Mouse (Mus musculus) kidney, adult 2 months (tissue): ENCODE measurements around the gene U2af1l4. TPM values are rescaled to one million over a fixed set of nuclear protein-coding genes. Genes with fewer than 3 reads are reported as not detected.

Source experiments
- DNase-seq: peaks from one replicate; pipeline ENCODE4 v3.0.0; 2021
- H3K27ac ChIP-seq: fragments of 200-500 bp; 2 replicates; pipeline ENCODE4 v1.5.1; 2012; ENCODE audit warnings: low read depth, low read length, control low read depth, inconsistent platforms; ENCODE audit not compliant: insufficient read depth
- H3K27me3 ChIP-seq: fragments of 200-500 bp; replicated peaks from 2 replicates; pipeline ENCODE4 v1.6.1; 2012; ENCODE audit warnings: mild to moderate bottlenecking, moderate library complexity, low read length, inconsistent platforms; ENCODE audit not compliant: control insufficient read depth, insufficient read depth
- H3K36me3 ChIP-seq: fragments of 200-500 bp; 2 replicates; pipeline ENCODE4 v1.6.1; 2012; ENCODE audit warnings: mild to moderate bottlenecking, moderate library complexity, low read length, inconsistent platforms; ENCODE audit not compliant: control insufficient read depth, insufficient read depth
- H3K4me1 ChIP-seq: fragments of 200-500 bp; 2 replicates; pipeline ENCODE4 v1.6.1; 2011; ENCODE audit warnings: low read length; ENCODE audit not compliant: control insufficient read depth, insufficient read depth
- H3K4me3 ChIP-seq: fragments of 200-500 bp; 2 replicates; pipeline ENCODE4 v1.5.1; 2011; ENCODE audit warnings: mild to moderate bottlenecking, low read depth, low read length, control low read depth; ENCODE audit not compliant: insufficient read depth
- CTCF ChIP-seq: fragments of 200-500 bp; conservative IDR thresholded peaks from 2 replicates; pipeline ENCODE4 v1.5.1; 2011; ENCODE audit warnings: low read depth, mild to moderate bottlenecking, control low read depth, low read length, moderate library complexity, mixed read lengths; ENCODE audit not compliant: insufficient read depth, insufficient read length
- POLR2A ChIP-seq: fragments of 200-500 bp; IDR thresholded peaks from one replicate; pipeline ENCODE4 v1.6.1; 2011; ENCODE audit warnings: low read depth, low read length, control low read depth
- WGBS: fragments of 180-500 bp; shearing (Covaris S2); methylation state at CpG from one replicate; pipeline ENCODE4 v1.1.7; 2018; 5-methylcytosine and 5-hydroxymethylcytosine counted together
- polyA plus RNA-seq: library from polyadenylated mRNA; depleted of rRNA; stranded (reverse); fragments of >200 nt; gene quantifications from 2 replicates; pipeline ENCODE4 v1.2.3, GENCODE M21; 2012

Gene U2af1l4
- polyA plus RNA-seq, 1 experiment = 54.5 TPM

GRCm38 (mm10) chr7:30585170-30585569 is 22.1 kb downstream of the U2af1l4 start:
- DNase-seq = no peak
- 96% methylated on average over 7 of the region's 7 CpGs for WGBS
- Histone ChIP-seq H3K4me1 (peaks cover 8% of the 10 kb centered on the region; the same call in 1 of the 2 replicates), H3K27me3 (no peaks in the 10 kb centered on the region), H3K36me3 (no peaks in the 10 kb centered on the region; the same call in none of the 2 replicates), H3K27ac (no peak overlapping the region), H3K4me3 (no peak overlapping the region)
- TF ChIP-seq CTCF (no peak), POLR2A (no peak)

- Histone ChIP-seq H3K4me3 (no peak overlapping the region), H3K36me3 (no peaks in the 10 kb centered on the region; the same call in none of the 2 replicates), H3K4me1 (peaks cover 10% of the 10 kb centered on the region; the same call in 1 of the 2 replicates), H3K27ac (no peak overlapping the region), H3K27me3 (no peaks in the 10 kb centered on the region)
- 76% methylated on average over 28 of the region's 28 CpGs for WGBS
- DNase-seq = no peak
- TF ChIP-seq CTCF = no peak
- TF ChIP-seq POLR2A = no peak
Measured at GRCm38 (mm10) chr7:30586455-30587020, 23.4 kb downstream of the U2af1l4 start.

- 3% methylated on average over 67 of the region's 67 CpGs for whole genome bisulfite sequencing
- Histone ChIP-seq H3K27ac (peak overlapping the region; percentile 91), H3K4me1 (peaks cover 10% of the 10 kb centered on the region; the same call in 1 of the 2 replicates), H3K27me3 (no peaks in the 10 kb centered on the region), H3K4me3 (peak overlapping the region; percentile 61), H3K36me3 (no peaks in the 10 kb centered on the region; the same call in 1 of the 2 replicates)
- TF ChIP-seq CTCF (no peak), POLR2A (no peak)
- DNase-seq = no peak
Measured at GRCm38 (mm10) chr7:30587842-30588667, 25.0 kb downstream of the U2af1l4 start.

GRCm38 (mm10) chr7:30588676-30589434 is 25.8 kb downstream of the U2af1l4 start, which contains the start of gene Kmt2b:
TSS of gene Kmt2b (minus strand) at chr7:30588726.
- TF ChIP-seq CTCF (no peak), POLR2A (peak; percentile 86)
- Histone ChIP-seq H3K4me3 (peak within 1 kb of the TSS; percentile 61), H3K36me3 (no peaks in the 10 kb centered on the region; the same call in 1 of the 2 replicates), H3K27me3 (no peaks in the 10 kb centered on the region), H3K27ac (peak within 1 kb of the TSS; percentile 91), H3K4me1 (peaks cover 10% of the 10 kb centered on the region; the same call in 1 of the 2 replicates)
- DNase-seq = peak; percentile 99
- under 1% methylated on average over 55 of the region's 68 CpGs for WGBS

GRCm38 (mm10) chr7:30589435-30590301 is 26.6 kb downstream of the U2af1l4 start:
- peak overlapping the region; percentile 61 for H3K4me3 ChIP-seq
- H3K27me3 ChIP-seq = no peaks in the 10 kb centered on the region
- TF ChIP-seq CTCF (peak; percentile 86), POLR2A (no peak)
- H3K4me1 ChIP-seq = peaks cover 10% of the 10 kb centered on the region; the same call in 1 of the 2 replicates
- peak; percentile 92 for DNase-seq
- H3K27ac ChIP-seq = peak overlapping the region; percentile 82
- WGBS = 16% methylated on average over 40 of the region's 40 CpGs
- no peaks in the 10 kb centered on the region for H3K36me3 ChIP-seq

GRCm38 (mm10) chr7:30590927-30591604 is 28.0 kb downstream of the U2af1l4 start:
- no peaks in the 10 kb centered on the region for H3K36me3 ChIP-seq
- H3K4me3 ChIP-seq = no peak overlapping the region
- WGBS = 89% methylated on average over 9 of the region's 9 CpGs
- no peak for DNase-seq
- H3K4me1 ChIP-seq = peaks cover 10% of the 10 kb centered on the region; the same call in 1 of the 2 replicates
- H3K27ac ChIP-seq = no peak overlapping the region
- H3K27me3 ChIP-seq = no peaks in the 10 kb centered on the region
- no peak for TF ChIP-seq POLR2A
- no peak for TF ChIP-seq CTCF
